Mouse (Mus musculus): ENCODE data around the gene B3gnt3. TPM values are rescaled to one million over a fixed set of nuclear protein-coding genes. Genes with fewer than 3 reads are reported as not detected.

The B3gnt3 gene
- total RNA-seq, 4 experiments from 2014 or later = 1.3 to 1.8 (median 1.5) TPM

DNA sequence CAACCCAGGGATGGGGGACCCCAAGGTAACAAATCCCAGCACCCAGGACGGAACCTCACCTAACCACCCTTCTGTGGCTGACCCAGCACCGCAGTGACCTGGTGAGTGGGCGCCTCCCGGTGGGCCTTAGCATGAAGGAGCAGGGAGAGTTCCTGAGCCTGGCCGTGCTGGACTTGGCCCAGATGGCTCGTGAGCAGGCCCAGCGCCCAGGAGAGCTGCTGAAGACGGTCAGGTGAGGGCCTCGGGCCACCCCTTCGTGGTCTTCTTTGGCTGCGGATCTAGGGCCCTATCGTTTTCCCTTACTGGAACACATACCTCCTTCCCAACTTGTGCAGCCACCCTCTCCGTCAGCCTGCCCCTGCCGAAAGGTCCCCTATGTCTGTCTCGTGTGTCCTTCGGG is 22.5 kb downstream of the B3gnt3 start:
- no peak for DNase-seq (ENCODE audit: low spot score in 2 of 2)

- DNase-seq (ENCODE audit: low spot score in 2 of 2) = no peak
Measured at GRCm38 (mm10) chr8:71678216-71678615, 23.4 kb downstream of the B3gnt3 start.

- no peak for DNase-seq (ENCODE audit: low spot score in 2 of 2)
Measured at GRCm38 (mm10) chr8:71677555-71677954, 24.0 kb downstream of the B3gnt3 start.

GRCm38 (mm10) chr8:71676803-71677202 is 24.8 kb downstream of the B3gnt3 start:
- no peak for DNase-seq (ENCODE audit: low spot score in 2 of 2)

DNA sequence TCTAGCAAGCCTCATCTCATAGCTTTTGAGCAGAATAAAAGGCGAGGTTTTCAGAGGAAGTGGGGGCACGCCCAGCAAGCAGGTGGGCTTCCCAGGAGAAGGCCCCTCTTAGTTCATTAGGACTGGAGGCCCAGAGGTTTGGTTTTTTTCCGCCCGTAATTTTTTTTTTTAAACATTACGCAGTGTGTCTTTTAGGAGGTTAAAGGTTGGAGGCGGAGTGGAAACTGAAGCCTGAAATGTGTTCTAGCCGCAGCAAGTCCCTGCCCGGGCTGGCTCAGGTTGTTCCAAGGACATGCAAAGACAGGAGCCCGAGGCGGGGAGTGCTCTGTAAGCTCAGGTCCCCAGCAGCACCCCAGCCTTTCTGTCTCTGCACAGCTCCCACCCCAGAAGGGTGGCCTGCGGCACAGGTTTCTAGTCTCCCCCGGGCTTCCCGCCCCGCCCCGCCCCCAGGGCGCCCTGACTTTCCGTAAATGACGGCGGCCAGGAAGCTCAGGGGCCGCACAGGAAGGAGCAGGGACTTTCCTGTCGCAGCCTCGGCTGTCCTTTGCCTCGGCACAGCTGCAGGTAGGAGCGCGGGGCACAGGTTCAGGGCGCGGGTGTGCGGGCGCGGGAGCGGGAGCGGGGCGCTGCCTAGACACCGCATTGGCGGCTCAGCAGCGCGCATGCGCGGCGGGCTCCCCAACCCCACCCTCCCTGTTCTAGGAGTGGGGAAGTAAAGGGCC is 25.4 kb downstream of the B3gnt3 start, which contains the start of gene Jak3:
Gene Jak3 (plus strand): TSS at position 277 of the 722 bp plus-strand sequence.
- no peak for DNase-seq (ENCODE audit: low spot score in 2 of 2)

DNA sequence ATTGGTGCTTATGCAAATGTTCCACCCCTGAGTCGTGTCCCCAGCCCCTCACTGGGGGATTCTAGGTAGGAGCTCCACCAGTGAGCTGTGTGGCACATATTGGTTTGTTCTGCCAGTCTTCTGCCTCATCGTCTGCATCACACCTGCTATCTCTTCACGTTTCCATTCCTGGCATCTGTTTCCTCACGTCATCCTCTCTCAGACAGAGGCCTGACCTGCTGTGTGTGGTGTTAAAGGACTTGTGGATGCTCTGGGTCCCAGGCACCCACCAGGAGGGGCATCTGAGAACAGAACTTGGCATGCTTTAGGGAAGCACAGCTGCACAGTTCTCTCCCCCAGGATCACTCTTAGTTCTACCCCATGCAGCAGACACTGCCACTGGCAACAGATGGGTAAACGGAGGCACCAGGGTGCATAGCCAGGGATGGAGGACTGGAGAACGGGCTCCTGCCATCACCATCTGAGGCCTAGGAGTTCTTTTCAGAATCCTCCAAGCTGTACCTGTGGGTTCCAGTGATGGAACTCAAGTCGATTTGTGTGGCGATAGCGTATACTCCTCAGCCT is 26.1 kb downstream of the B3gnt3 start:
- no peak for DNase-seq (ENCODE audit: low spot score in 2 of 2)

DNA sequence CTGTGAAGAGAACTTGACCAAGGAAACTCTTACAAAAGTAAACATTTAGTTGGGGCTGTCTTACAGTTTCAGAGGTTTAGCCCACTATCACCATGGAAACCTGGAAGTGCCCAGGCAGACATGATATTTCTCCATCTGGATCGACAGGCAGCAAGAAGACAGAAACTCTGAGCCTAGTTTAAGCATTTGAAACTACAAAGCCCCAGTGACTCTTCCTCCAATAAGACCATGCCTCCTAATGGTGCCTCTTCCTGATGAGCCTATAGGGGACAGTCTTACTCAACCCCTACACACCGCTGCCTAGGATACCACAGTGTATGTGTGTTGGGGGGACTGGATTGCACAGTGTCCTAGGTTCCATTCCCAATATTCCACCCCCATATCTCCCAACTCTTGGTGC is 27.5 kb downstream of the B3gnt3 start:
- DNase-seq (ENCODE audit: low spot score in 2 of 2) = no peak

- DNase-seq (ENCODE audit: low spot score in 2 of 2) = no peak
Measured at GRCm38 (mm10) chr8:71672168-71672735, 29.3 kb downstream of the B3gnt3 start.

DNA sequence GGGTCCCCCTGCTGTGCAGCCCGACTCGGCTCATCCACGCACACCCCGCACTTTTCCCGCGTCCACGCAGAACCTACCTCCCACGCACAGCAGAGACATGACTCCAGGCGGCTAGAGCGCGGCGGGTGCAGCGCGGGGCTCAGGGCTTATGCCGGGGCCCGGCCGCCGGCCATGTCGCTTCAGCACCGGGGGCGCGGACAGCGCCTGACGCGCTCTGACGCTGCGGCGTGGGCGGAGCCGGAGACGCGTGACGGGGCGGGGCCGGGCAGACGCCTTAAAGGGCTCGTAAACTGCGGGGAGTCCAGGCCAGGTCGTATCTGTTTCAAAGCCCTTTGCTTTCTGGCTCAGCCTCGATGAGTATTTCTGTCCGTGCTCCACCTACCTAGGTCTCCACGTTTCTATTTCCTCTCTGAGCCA is 30.0 kb downstream of the B3gnt3 start, which contains the start of gene Unc13a:
Gene Unc13a (minus strand): TSS at position 209 of the 417 bp plus-strand sequence.
- DNase-seq (ENCODE audit: low spot score in 2 of 2) = peak; percentile 81 to 83

- DNase-seq (ENCODE audit: low spot score in 2 of 2) = no peak
Measured at GRCm38 (mm10) chr8:71670621-71671548, 30.7 kb downstream of the B3gnt3 start.

GRCm38 (mm10) chr8:71670198-71670597 is 31.4 kb downstream of the B3gnt3 start:
- no peak for DNase-seq (ENCODE audit: low spot score in 2 of 2)

GRCm38 (mm10) chr8:71668220-71668975 is 33.2 kb downstream of the B3gnt3 start:
- DNase-seq (ENCODE audit: low spot score in 2 of 2) = no peak

- no peak for DNase-seq (ENCODE audit: low spot score in 2 of 2)
Measured at GRCm38 (mm10) chr8:71667256-71667655, 34.3 kb downstream of the B3gnt3 start.

GRCm38 (mm10) chr8:71666855-71667254 is 34.7 kb downstream of the B3gnt3 start:
- DNase-seq (ENCODE audit: low spot score in 2 of 2) = no peak

- DNase-seq (ENCODE audit: low spot score in 2 of 2) = no peak
Measured at GRCm38 (mm10) chr8:71665331-71666130, 36.1 kb downstream of the B3gnt3 start.

DNA sequence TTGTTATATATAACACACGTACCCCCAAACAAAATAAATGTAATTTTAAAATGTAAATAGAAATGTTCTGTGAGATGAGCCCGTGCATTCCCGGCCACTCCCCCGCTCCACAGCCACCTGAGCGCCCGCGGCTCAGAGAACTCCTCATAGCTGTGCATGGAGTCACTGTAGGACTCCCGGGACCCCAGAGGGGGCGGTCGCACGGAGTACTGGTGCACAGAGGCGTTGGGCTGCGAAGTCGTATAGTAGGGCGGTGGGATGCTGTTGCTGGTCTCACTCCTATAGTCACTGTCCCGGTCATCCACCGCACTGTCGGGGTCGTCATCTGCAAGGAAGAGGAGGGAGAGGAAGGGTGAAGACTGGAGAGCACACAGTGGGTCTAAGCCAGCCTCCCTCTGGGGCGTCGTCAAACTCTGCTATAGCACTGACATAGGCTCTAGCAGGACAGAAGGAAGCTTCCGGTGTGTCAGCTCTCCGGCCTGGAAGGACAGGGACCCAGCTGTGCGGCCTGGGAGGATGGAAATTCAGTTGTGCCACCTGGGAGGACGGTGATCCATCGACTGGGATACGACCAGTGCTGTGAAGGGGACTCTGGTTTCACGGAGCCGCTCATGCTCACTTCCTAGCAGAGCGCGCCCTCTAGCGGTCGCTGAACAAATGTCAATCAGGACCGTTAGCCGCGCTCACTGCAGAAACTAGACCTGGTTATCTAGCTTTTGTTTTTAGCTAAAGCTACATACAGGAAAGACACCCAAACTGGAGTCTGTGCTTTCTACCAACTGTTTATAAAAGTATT is 41.1 kb downstream of the B3gnt3 start:
- DNase-seq (ENCODE audit: low spot score in 2 of 2) = peak; percentile 58 to 59

DNA sequence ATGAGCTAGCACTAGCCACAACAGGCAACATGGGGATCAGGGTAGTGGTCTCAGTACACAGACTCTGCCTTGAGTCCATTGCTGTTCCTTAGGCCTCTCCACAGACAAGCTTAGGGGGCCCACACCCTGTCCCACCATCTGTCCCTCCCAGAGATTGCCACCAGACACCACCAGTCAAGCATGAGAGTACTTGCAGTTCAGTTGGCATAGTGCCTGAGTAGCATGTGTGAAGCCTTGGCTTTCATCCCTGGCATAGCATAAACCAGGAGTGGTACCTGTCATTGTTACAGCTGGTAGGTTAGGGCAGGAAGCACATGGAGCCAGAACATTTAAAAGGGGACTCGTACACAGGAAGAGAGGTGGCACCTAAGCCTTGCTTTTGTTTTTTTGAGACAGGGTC is 41.8 kb downstream of the B3gnt3 start:
- no peak for DNase-seq (ENCODE audit: low spot score in 2 of 2)

GRCm38 (mm10) chr8:71658515-71659049 is 43.0 kb downstream of the B3gnt3 start:
- DNase-seq (ENCODE audit: low spot score in 2 of 2) = no peak

DNA sequence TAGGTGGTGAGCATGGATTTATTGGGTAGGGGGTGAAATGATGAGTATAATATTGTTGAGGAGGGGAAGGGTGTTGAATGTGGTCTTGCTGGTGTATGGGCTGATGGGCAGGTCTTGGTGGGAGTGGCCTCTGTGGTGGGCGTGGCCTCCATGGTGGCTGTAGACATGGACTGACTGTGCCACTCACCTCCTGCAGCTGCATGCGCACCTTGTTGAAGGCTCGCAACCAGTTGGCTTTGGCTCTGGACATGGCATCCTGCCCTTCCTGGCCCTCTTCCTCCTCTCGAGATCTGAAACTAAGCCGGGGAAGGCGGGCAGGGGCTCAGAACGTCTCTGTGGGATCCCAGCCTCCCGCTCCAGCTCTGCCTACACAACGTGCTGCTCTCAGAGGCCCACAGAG is 43.8 kb downstream of the B3gnt3 start:
- DNase-seq (ENCODE audit: low spot score in 2 of 2) = no peak

All from gastrocnemius, adult 8-10 months (tissue).